Mouse (Mus musculus): ENCODE data around the gene Pfn3.

Gene Pfn3

DNA sequence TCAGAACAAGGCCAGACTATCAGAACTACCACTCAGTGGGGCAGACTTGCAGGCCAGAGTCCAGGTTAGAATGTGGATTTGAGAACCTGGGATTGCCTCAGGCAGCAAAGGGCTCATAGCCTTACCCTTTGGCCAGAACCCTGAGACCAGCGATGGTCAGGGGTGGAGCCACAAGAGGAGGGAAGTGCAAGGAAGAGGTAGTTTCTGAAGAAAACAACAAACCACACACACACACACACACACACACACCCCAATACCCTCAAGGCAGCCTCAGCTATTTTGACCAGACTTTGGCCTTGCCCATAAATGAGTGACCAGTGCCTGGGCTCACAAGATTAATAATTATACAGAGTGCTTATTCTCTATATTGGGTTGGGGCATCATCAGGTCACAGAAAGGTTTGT is 23.4 kb downstream of the Pfn3 start:
- DNase-seq = no peak

DNA sequence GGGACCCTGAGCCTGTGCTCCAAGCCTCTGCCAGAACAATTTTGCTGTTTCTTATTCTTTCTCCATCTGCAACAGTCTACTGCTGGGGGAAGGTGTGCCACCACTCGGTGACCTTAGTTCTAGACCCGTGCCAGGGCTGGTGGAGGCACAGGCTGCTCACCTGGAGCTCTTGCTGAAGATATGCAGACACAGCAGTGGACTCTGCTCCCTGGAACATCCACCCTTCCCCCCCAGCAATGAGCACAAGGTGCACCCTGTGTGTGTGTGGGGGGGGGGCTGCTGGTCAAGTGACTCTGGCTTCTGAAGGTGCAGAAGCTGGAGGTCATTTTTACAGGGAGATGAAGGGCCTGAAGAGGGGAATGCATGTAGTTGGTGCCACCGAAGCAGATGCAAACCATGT is 24.4 kb downstream of the Pfn3 start:
- DNase-seq = no peak

DNA sequence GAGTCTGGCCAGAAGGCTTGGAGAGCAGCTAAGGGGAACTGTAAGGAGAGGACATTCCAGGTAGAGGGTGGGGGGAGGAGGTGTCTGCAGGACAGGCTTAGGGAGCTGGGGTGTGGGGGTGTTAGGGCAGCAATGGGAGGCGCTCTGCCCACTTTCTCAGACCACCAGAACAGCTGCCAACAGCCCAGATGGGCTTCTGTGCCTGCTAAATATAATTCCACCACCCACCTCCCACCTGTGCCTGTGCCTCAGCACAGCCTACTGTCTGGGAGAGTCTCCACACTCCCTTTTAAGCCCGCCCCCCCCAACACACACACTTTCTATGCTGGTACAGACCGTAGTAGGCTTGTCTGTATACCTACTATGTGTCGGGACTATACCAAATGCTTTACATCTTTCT is 33.2 kb downstream of the Pfn3 start:
- no peak for DNase-seq

DNA sequence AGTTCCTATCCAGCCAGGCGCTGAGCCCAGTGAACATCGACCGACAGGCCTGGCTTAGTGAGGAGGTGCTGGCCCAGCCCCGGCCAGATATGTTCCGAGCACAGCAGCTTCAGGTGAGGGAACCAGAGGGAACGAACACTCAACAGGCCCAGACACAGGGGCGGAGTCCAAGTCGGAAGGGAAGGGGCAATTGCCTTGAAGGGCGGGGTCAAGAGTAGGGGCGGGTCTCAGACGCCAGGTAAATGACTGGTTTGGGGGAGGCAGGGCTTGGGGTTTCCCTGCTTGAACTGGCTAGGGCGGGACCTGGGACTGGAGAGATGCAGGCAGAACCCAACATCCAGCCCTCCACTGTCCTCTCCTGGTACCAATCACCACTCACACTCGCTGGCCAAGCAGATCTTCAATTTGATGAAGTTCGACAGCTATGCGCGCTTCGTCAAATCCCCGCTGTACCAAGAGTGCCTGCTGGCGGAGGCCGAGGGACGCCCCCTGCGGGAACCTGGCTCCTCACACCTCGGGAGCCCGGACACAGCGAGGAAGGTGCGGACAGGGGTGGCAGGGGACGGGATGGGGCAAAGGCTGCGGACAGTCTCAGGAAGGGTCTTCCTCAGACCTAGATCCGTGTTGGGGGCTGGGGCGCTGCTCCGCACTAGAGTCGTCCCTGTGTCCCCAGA is 36.0 kb downstream of the Pfn3 start:
- no peak for DNase-seq

DNA sequence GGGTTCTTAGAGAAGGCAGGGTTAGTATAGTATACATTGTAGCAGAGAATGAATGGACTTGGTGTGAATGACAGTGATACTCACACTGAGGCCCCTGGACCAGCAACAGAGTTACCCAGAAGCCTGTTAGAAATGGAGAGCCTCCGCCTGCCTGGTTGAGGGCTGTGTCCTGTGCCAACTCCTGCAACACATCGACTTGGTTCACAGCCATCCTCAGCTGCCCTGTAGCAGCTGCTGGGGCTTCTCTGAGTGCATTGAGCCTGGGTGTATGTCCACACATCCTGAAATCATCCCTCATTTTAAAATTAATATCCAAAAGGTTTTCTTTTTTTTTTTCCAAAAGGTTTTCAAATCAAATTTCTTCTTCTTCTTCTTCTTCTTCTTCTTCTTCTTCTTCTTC is 39.2 kb downstream of the Pfn3 start:
- no peak for DNase-seq

DNA sequence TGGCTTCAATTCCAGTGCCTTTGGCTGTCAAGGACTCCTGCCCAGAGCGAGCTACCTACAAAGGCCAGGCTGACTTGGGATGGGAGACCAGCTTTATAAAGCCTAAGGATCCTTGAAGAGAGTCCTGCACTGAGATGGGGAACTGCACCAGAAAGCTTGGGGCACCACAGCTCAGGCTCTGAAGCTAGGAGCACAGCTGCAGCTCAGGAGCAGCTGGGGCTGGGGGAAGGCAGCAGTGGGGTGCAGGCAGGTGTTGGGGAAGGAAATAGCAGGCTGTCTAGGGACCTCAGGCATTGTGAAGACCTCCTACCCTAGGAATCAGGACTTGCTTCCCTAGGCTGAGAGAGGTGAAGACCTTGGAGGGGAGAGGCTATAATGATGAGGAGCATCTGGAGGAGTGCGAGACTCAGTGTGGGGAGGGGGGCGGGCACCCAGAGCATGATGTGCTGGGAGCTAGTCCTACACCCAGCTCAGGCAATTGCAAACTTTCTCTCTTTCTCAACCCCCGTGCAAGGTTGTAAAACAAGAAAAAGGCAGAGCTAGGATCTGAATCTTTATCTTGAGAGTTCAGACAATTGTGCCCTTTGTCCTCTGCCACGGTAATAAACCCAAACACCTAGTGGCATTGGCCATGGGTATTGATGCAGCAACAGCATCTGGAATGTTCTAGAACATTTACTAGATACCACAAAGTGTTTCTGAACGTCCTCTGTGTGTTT is 40.7 kb downstream of the Pfn3 start:
- no peak for DNase-seq

DNA sequence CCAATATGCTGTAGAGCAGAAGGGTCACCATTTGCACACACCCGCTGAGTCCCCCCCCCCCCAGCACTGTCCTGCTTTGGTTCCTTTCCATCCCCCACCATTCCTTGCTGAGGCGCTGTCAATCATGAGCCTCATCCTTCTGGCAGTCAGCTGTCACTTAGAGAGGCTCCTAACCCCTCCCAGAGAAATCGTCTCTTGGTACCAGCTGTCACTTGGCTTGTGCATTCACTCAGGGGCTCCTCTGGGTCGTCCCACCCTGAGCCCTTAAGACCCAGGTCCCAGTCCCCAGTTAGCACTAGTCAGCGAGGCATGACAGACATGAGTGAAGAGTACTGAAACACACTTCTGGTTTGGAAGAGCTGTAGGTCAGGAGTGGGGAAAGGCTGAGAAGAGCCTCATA is 43.3 kb downstream of the Pfn3 start:
- no peak for DNase-seq

DNA sequence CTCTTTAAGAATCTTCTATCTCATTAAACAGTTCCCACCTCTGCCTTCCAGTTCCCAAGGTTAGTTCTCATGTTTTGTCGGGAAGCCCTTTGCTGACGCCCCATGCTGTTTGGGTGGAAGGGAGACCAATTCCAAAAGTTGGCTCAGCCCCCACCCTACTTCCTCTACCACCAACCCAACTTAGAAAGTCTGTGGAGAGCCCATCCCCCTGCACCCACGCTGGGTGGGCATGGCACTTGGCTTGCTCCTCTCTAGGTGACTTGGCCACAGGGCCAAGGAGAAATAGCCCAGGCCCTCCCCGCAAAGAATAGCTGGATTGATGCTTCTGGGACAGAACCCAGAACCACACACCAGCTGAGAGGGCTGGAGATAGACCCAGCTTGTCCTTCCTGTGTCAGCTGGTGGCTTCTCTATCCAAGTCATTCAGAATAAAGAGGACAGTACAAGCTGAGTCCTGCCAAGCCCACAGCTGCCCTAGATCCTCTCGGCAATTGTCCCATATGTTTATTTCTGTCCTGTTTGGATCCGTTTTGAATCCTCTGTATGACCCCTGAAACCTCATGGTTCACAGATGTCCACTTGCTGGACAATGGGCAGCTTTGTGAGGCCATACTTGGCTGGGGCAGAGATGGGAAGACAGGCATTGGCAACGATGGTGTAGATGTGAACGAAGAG is 43.9 kb downstream of the Pfn3 start:
- no peak for DNase-seq

DNA sequence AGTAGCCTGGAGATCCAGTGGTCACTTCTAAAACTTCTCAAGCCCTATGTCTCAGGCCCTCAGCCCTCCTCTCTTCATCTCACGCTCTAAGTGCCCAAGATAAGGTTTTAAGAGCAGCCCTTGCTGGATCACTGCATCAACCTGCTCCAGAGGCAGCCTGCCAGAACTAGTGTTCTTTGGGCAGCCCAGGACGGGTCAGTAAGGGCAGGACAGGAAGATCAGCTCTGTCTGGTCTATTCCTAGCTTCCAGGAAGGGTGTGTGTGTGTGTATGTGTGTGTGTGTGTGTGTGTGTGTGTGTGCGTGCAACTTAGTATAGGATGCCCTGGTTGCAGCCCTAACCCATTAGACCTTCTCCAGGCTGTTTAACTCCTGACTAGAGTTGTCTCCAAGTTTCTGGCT is 44.8 kb downstream of the Pfn3 start:
- no peak for DNase-seq

DNA sequence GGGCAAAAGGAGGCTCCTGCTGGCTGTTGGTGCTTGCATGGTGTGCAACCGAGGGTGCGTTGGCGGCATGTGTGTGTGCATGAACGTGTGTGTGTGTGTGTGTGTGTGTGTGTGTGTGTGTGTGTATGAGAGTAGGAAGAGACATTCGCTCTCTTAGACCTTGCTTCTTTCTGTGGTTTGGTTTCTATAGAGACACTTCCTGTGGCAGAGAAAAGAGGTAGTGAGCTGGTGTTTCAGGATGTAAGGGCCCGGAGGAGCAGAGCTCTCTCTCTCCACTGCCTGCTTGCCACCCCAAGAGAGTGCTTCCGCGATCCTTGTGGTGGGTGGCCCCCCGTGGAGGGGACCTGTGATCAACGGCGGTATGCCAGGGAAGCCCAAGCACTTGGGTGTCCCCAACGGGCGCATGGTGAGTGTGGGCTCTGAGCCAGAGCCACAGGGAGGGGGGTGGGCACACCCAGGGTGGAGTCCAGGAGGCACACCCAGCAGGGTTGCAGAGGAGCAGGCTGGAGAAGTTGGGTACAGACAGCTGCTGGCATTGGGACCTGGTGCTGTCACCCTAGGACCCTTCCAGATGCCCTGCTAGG is 45.4 kb downstream of the Pfn3 start, which contains the start of gene Rgs14:
TSS of gene Rgs14 (plus strand) at position 202 of the 584 bp plus-strand sequence.
- DNase-seq = peak; percentile 68 to 71

DNA sequence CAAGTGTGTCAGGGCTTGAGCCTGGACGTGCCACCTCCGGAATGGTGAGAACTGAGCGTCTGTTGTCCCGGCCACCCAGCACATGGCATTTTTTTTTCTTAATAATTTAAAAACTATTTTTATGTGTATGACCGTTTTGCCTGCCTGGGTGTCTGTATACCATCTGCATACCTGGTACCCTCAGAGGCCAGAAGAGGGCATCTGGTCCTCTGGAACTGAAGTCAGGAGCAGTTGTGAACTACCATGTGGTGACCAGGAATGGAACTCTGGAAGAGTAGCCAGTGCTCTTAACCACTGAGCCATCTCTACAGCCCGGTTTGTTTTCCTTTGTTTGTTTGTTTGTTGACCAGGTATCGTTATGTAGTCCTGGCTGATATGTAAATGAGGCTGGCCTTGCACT is 46.6 kb downstream of the Pfn3 start:
- DNase-seq = no peak
